Mouse (Mus musculus) layer of hippocampus, postnatal 25 days (tissue): Measurements from ENCODE around the gene Ska2. TPM values are rescaled to one million over a fixed set of nuclear protein-coding genes. Genes with fewer than 3 reads are reported as not detected.

Source experiments
- DNase-seq, 2 experiments: peaks; one replicate each; pipeline ENCODE4 v3.0.0; 2022; ENCODE audit warnings: mixed read lengths in 2 of 2, low spot score in 1 of 2; ENCODE audit errors: extremely low spot score in 1 of 2
- total RNA-seq, 2 experiments: library from RNA; stranded (reverse); gene quantifications; 2 replicates each; pipeline ENCODE4 v1.2.3; 2021

Ska2 gene
- 10 to 100 TPM; 15.4 to 16.2 TPM for total RNA-seq

- peak; percentile 79 to 84 for DNase-seq
Observed at GRCm38 (mm10) chr11:87108755-87109518, at the start of gene Ska2. TSS of gene Ska2 (plus strand) at chr11:87109234.

DNA sequence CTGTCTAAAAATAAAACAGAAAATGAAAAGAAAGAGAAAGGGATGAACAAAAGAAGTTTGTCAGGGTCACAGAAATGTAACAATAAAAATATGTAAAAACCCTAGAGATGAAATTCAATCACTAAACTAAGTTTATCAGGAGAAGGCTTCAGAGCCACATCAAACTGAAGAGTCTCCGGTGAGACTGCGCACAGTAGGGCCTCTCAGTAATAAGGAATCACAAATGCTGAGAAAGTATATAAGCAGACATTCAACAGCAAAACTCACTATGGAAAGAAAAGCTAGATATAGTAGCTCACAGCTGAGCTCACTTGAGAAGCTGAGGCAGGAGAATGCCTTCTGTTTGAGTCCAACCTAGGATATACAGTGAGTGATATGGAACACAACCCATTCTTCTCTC lies 48.6 kb upstream of the Ska2 start:
- DNase-seq, result no peak

- no peak for DNase-seq
Observed at GRCm38 (mm10) chr11:87062087-87062486, 46.9 kb upstream of the Ska2 start.

DNA sequence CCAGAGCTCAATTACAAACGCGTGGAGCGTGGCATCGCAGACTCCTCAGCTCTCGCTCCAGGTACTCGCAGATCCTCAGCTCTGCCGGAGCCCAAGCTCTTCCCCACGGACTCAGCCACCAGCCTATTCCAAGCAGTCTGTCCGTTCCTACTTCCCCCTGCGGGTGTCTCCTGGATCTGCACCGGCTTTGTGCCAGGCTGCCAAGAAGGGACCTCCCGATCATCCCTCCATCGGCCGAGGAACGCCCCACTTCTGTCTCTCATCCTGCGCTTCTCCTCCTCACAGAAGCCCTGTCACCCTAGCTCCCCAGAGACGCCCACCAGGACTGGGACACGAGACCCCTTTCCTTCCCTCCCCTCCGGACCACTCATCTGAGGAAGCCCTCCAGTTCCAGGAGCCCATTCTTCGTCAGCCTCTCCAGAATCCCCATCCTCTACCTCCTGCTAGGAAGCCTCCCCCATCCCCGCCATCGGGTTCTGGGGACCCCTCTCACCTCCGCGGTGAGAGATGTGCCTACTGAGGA lies 35.6 kb upstream of the Ska2 start:
- peak; percentile 47 to 60 for DNase-seq

- DNase-seq, result peak; percentile 73 to 78
Observed at GRCm38 (mm10) chr11:87073866-87074440, 35.1 kb upstream of the Ska2 start, which contains the start of gene Gdpd1. TSS of gene Gdpd1 (minus strand) at chr11:87074062.

DNA sequence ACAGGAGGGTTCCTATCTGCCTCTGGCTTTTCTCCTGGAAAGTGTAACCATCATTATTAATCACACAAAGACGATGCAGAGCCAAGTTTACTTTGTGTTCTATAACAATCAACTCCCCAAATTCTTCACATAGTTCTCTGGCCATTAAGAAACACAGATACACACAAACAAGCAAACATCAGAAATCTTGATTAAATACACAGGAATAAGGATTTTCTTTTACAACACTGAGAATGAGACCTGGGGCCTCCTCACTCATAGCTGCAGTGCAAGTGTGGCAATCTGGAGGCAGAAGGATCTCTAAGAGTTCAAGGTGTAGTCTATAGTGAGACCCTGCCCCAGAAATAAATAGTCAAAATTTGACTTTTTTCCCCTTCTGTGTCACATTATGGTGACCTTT lies 25.3 kb upstream of the Ska2 start:
- DNase-seq, result no peak

GRCm38 (mm10) chr11:87085461-87085860 lies 23.6 kb upstream of the Ska2 start:
- no peak for DNase-seq

- DNase-seq, result peak; percentile 61 to 70
Observed at GRCm38 (mm10) chr11:87086290-87086984, 22.6 kb upstream of the Ska2 start, which contains the start of gene Smg8. TSS of gene Smg8 (minus strand) at chr11:87086774.

GRCm38 (mm10) chr11:87087142-87087541 lies 21.9 kb upstream of the Ska2 start:
- DNase-seq, result no peak

DNA sequence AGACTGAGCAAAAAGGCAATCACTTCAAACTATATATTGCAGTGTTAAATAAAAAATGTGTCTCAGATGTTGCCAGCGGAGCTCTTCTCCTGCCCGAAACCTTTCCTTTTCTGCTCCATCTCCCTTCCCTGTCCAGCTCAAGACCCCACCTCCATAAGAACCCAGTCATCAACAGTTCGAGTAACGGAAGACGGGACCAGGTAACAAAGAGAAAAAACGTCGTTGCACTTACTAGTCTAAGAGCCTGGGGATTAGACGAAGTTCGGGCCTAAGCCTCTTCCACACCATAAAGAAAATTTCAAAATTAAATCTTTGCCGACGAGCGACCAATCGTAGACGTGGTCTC lies 652 bp upstream of the Ska2 start, which contains the start of gene Prr11:
TSS of gene Prr11 (minus strand) at position 300 of the 346 bp plus-strand sequence.
- DNase-seq, result no peak

DNA sequence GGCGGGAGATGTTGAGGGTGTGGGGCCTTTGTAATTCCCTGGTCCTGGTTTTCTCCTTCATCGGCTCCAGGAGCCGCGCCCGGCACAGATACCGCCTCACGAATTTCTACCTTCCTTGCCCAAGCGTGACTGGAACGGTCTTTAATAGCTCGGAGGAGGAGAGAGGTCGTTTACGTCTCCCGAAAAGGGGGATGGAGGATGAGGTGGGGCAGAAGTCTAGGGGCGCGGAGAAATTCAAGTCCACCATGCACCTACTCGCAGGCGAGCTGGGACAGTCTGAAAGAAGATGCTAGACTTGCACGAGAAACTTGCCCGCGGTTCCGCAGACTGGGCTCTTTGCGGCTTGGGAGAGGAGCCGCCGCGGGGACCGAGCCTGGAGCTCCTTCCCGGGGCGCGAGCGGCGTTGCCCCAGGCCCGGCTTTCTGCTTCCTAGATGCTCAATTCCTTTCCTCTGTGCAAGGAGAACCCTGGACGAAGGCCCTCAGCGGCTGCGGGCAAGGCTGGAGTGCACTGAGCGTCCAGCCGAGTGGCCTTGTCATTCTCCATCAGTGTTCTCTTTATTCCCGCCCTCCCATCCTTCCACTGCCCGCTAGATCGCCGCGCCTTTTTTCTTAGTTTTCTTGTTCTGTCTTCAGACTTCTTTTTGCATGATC lies 611 bp downstream of the Ska2 start:
- peak in 1 of 2 experiments; percentile 12 for DNase-seq

DNA sequence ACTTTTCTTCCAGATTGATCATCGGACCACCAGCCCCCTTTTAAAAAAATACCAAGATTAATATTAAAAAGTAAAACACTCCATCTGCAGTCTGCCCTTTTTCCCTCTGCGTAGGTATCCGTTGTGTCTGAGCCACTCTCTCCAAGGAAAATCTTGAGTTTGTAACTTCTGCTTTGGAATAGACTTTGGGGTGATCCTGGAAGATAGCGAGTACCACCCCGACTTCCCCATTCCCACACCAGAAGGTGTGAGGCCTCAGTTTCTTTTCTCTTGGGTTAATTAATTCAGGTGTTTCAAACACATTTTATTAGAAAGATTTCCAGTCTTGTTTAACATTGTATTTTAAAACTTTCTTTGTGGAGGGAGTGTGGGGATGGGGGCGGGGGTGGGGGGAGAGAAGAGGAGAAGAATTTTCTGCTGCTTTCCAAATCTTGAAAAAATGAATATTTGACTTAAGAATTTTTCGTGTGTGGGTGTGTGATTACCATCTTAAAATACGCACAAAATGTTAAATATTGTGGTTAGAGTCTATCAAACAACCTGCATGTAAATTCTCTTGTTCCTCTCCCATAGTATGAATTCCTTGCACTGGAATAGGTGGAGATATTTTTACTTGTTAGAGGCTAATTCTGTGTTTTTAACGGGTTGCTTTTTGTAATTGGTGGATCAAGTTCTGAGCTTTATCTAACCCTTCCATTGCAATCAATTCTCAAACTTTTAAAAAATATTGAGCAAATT lies 1.3 kb downstream of the Ska2 start:
- DNase-seq, result no peak

GRCm38 (mm10) chr11:87121864-87122263 lies 12.8 kb downstream of the Ska2 start:
- no peak for DNase-seq

GRCm38 (mm10) chr11:87125562-87125961 lies 16.5 kb downstream of the Ska2 start:
- DNase-seq, result no peak

- no peak for DNase-seq
Observed at GRCm38 (mm10) chr11:87126281-87126823, 17.3 kb downstream of the Ska2 start.

GRCm38 (mm10) chr11:87126824-87127816 lies 18.1 kb downstream of the Ska2 start, which contains the start of gene Trim37:
TSS of gene Trim37 (plus strand) at chr11:87127077.
- DNase-seq, result peak; percentile 71 to 77

DNA sequence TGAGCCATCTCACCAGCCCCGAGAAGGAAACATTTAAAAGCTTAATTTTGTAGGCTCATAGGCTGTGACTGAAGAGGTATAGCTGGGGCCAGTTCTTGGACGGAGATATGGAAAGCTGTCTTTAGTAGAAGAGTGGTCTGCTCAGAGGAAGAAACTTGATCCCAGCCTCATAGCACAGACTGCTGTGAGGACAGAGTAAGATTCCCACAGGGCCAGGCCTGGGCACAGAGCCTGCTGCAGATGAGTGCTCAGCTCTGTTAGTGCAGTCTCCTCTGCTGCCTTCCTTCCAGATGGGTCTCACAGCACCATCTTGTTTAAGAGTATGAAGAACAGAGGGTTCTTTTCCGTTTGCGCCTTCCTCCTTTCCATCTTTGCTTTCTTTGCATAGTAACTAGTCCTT lies 27.2 kb downstream of the Ska2 start:
- no peak for DNase-seq

DNA sequence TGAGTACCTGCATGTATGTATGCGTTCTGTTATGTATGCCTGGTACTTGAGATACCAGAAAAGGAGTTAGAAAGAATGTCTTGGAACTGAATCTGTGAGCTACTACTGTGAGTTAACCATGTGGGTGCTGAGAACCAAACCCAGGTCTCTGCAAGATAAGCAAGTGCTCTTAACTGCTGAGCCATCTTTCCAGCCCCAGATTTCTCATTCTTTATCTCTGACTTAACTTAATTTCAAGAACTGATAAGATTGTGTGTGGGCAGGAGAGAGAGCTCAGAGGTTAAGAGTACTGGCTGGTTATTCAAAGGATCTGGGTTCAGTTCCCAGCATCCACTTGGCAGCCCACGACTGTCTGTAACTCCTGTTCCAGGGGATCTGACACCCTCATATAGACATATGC lies 49.0 kb downstream of the Ska2 start:
- DNase-seq, result no peak
